Mouse (Mus musculus) spleen, adult 12 weeks (tissue): ENCODE results near the gene Upk2.
A peak's percentile ranks its signal among the peaks of the same experiment; 100 is the strongest.

Experiments
- DNase-seq: peaks from one replicate; pipeline ENCODE4 v3.0.0; 2022; ENCODE audit warnings: low spot score

The Upk2 gene

GRCm38 (mm10) chr9:44406906-44407751, 47.6 kb downstream of the Upk2 start, which contains the start of the genes Rps25 and Trappc4:
Rps25 (plus strand) TSS chr9:44407139.
Trappc4 (minus strand) TSS chr9:44407600.
- DNase-seq: peak; percentile 90

GRCm38 (mm10) chr9:44405011-44405410, 49.8 kb downstream of the Upk2 start:
- DNase-seq: no peak
